Mouse (Mus musculus) liver, postnatal 0 days (tissue): Measurements from ENCODE around the gene Cadm3.

Source experiments
- CTCF ChIP-seq: sonication (generic); IDR thresholded peaks from 2 replicates; pipeline ENCODE4 v1.5.1; 2016; ENCODE audit warnings: antibody characterized with exemption, low read depth
- EP300 ChIP-seq: IDR thresholded peaks from 2 replicates; pipeline ENCODE4 v1.6.1; 2016; ENCODE audit warnings: antibody characterized with exemption, low read depth, mild to moderate bottlenecking

GRCm38 (mm10) chr1:173367356-173368046, at the start of gene Cadm3:
- TF ChIP-seq CTCF (no peak), EP300 (no peak)
